Mouse (Mus musculus): ENCODE measurements around the gene Sfrp2.

DNA sequence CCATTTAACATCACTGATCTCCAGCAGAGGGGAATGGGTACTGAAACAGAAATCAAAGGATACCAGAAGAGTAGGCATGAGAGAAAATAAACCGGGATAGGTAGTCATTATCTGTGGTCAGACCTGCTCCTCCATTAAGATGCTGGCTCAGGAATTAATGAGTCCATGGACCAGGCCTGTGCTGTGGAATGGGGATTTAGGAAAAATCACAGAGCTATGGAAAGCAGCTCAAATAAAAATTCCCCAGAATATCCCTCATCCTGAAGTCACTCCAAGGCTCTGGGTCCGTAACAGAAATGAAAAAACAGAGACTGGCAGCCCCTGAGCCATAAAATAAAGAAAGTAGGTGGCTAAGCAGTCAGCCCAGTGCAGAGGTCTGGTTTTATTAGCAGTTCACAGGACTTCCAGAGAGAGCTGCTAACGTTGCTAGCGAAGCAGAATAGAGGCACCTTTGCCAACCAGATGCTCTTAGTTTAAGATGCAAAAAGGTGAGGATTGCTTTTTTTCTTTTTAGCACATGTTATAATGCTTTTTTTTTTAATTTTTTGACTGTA is 50.3 kb downstream of the Sfrp2 start:
- TF ChIP-seq CTCF (IDR thresholded peaks at IDR 0.05; ENCODE audit: control insufficient read depth, insufficient read depth, insufficient replicate concordance, low read depth, low read length) = no peak
- TF ChIP-seq POLR2A (IDR thresholded peaks at IDR 0.05; ENCODE audit: control insufficient read depth, low read depth, low read length) = no peak

All from testis, adult 2 months (tissue).